Mouse (Mus musculus): ENCODE measurements around the gene Olfr93.
"Not testable (repeated sequence)": the region's sequence is repeated elsewhere in the genome, so short reads cannot be mapped to it uniquely, and the experiment has no call there.

Olfr93 gene

DNA sequence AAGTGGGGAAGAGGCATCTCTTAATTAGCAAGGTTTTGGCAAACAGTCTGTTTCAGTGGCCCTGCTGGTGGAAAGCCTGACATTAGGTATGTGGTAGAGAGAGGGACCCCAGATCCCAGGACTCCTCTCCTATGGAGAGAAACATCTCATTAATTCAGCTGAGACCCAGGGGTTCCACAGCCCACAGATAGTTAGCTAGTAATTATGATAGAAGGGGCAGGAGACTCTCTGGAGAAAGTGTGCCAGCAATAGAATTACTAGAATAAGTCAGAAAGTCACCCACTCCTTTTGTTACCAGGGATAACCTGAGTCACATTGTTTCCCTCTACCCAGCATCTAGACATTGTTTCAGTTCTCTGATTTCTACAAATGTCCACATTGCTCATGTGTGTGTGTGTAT is at the start of gene Olfr93:
Olfr93 (minus strand) TSS at position 101 of the 400 bp plus-strand sequence.
- DNase-seq: no peak

DNA sequence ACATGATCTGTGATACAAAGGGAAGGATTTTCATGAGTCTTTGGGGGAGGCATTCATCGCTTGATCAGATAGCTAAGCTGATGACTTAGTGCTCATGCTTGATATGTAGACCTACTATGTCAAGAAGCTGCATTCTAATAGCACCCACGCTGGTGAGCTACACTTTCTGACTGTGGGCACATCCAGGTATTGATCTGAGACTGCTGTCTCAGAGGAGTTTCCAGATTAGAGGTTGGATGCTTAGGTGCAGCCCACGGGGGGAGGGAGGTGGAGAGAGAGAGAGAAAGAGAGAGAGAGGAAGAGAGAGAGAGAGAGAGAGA is 42.6 kb upstream of the Olfr93 start:
- no peak for DNase-seq

DNA sequence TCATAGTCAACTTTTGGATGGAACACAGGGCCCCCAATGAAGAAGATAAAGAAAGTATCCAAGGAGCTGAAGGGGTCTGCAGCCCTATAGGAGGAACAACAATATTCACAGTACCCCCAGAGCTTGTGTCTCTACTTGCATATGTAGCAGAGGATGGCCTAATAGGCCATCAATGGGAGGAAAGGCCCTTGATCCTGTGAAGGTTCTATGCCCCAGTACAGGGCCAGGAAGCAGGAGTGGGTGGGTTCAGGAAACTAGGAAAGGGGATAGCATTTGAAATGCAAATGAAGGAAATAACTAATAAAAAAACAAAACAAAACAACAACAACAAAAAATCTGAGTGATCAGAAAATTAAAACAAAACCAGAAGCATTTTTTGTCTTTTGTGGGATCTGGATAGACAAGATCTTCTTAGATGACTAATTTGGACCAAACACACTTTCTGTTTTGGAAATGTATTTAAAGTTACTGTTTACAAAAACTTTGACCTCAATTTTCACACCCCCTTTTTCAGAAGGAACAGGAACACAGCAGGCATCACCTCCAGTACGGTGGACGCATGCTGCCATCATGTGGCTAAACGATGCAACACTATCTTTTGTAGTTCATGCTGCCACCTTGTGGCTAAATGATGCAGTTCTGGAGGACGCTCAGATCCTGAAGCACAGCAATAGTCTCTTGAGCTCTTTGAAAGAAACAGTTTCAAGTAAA is 42.1 kb upstream of the Olfr93 start:
- peak; percentile 31 to 67 for DNase-seq

DNA sequence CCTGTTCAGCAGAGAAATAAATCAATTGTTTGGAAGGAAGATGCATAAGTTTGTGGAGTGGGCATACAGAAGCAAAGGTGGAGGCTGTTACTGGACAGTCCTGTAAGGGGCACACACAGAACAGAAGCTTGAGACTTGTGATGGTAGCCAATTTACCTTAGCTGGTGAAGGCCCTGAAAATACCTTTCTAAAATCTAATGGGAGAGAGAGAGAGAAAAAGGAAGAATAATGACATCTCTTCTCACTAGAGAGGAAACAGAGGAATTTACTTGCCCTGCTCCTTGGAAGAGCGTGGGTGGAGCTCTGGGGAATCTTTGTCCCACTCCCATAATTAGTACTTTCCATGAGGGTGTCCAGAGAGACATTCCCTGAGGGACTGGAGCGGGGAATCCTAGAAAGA is 39.6 kb upstream of the Olfr93 start, which contains the start of gene Olfr94:
Olfr94 (minus strand) TSS at position 101 of the 400 bp plus-strand sequence.
- no peak for DNase-seq

DNA sequence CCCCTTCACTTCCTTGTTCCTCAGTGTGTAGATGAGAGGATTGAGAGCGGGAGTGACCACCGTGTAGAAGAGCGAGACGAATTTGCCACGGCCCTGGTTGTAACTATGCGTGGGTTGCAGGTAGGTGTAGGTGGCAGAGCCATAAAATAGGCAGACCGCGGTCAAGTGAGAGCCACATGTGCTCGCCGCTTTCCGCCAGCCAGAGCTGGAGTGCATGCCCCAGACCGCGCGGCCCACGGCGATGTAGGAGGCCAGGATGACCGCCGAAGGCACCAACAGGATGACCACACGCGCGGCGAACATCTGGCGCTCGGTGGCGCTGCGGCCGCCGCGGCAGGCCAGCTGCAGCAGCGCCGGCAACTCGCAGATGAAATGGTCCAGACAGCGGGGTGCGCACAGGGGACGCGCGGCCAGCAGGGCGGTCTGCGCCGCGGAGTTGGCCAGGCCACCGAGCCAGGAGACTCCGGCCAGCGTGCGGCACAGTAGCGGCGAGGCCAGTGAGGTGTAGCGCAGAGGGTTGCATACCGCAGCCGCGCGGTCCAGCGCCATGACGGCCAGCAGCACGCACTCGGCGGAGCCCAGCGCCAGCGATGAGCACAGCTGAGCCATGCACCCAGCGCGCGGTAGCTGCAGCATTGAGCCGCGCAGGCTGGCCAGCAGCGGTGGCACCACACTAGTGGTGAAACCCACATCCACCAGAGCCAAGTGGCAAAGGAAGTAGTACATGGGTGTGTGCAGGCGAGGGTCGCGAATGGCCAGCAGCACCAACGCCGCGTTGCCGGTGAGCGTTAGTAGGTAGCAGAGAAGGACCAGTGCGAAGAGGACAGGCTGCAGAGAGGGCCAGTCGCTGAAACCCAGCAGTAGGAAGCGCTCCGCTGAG is 35.8 kb upstream of the Olfr93 start:
- DNase-seq: no peak

DNA sequence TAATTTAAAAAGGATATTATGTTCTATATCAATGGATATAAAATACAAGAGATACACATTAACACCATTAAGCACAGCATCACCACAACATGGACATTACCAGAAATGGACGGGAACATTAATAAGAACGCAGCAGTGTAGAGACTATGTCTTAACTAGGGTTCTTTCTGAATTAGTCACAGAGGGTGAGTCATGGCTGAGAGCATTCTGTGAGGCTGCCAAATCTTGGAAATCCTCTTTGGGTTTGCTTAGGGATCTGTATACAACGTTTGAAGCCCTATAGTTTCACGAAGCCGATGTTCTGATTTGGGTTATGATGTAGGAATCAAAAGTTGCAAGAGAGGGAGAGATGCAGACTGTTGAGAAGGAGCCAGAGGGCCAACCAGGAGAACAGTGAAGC is 33.5 kb upstream of the Olfr93 start:
- DNase-seq: no peak

DNA sequence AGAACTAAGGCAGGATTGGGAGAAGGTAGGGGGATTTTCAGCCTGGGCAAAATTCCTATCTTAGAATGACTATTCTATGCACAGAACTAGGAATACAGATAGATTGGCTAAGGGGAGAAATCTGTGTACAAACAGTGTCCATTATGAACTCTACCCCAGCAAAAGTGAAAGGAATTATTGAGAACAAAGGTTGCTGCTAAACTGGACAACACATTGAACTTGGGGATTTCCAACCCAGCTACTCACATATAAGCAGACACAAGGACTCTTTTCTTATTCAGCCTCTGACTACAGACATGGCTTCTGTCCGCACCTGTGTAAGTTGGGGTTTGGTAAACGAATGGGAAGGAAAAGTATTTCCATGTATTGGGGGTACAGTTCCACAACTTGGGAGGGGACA is 32.4 kb upstream of the Olfr93 start, which contains the start of gene Ubd:
Ubd (plus strand) TSS at position 237 of the 400 bp plus-strand sequence.
- no peak for DNase-seq

DNA sequence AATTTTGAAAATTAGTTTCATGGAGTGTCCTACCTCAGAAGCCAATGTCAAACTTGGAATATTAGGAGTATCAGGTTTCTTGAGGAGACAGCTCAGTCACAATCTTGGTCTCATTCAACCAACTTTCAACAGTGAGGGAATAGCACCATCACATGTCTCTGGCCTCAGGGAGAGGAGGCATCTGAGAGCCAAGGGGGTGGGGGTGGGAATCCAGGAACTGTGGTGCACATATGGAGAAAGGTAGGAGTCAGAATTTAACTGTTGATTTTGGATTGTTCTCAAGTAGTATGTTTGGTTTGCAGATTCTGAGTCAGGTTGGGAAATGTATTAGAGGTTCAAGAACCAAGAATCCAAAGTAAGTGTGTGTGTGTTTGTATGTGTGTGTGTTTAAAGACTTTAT is 31.7 kb upstream of the Olfr93 start:
- DNase-seq: no peak

DNA sequence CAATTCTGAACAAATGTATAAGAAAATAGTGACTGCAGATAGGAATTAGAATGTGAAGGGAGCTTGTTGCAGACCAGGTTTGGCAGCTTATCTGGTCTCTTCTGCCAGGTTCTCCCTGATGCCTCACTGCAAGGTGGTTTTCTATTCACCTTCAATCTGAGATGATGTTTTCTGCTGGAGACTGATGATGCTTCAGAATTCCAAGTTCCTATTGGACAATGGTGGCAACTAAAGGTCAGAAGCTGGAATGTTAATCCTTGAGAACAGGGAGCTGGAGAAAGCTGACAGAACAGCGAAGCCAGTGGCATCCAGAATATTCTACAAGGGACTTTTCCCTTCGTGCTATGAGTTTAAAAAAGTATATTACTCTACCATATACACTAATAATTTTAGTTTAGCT is 29.4 kb upstream of the Olfr93 start:
- no peak for DNase-seq

DNA sequence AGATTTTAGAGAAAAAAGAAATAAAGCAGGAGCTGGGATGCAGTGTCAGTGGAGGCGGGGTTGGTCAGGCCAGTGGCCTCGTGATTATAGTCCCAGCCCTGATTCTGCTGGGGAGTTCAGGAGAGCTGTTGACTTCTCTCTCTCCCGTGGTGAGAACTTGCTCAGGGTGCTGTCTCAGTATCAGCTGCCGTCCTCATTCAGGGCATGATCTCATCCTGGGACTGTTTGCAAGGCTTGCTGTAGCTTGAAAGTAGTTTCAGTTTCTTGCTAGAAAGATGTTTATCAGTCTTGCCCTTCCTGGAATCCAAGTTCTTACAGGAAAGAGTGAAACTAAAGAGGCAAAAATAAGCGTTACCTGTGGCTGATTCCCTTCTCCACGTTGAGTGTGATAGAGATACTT is 24.2 kb upstream of the Olfr93 start:
- DNase-seq: no peak

DNA sequence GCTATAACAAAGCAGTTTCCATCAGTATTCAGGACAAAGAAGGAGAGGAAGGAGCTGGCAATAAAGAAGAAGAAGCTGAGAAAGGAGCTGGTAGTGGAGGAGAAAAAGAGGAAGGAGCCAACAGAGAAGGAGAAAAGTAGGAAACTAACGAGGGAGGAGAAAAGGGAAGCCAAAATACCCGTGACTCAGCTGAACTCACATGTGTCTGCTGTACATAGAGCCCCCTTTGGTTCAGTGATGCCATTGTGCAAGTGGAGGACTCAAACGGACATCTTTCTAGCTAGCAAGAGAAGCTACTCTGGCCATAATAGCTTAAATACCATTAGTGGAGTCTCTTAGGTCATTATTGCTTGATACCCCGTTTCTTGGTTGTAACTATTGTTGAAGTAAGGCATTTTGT is 29.9 kb downstream of the Olfr93 start:
- not testable (repeated sequence) for DNase-seq

DNA sequence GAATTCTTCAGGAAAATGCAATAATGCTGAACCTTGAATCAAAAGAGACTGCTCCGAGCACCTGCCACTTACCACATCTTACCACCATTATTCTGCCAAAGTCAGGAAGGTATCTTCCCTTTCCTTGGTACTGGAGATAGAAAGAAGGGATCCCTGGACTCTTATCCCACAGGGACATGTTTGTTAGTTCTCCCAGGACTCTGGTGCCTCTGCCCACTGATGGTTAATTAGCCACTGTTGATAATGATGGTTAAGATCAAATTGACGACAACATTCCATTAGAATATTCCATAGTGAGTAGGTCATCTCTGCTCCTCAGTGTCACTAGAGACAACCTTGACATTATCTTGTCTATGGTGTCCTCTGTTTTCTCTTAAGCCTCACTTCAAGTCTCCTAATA is 41.3 kb downstream of the Olfr93 start, which contains the start of gene Olfr92:
Olfr92 (minus strand) TSS at position 101 of the 400 bp plus-strand sequence.
- no peak for DNase-seq

DNA sequence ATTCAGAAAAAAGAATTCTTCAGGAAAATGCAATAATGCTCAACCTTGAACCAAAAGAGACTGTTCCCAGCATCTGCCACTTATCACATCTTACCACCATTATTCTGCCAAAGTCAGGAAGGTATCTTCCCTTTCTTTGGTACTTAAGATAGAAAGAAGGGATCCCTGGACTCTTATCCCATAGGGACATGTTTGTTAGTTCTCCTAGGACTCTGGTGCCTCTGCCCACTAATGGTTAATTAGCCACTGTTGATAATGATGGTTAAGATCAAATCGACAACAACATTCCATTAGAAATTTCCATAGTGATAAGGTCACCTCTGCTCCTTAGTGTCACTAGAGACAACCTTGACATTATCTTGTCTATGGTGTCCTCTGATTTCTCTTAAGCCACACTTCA is 63.1 kb downstream of the Olfr93 start, which contains the start of gene Olfr91:
Olfr91 (minus strand) TSS at position 101 of the 400 bp plus-strand sequence.
- DNase-seq: no peak

DNA sequence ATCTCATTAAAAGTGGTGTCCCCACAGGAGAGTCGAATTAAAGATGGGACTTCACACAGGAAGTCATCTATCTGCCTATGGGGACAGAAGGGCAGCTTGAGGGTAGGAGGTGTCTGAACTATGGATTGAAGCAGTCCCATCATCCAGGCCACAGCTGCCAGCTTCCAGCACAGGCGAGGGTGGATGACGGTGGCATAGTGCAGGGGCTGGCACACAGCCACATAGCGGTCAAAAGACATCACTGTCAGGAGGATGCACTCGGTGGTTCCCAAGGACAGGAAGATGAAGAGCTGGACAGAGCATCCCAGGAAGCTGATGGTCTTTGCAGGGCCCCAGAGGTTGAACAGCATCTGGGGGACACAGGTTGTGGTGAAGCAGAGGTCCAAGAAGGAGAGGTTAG is 68.0 kb downstream of the Olfr93 start:
- no peak for DNase-seq

DNA sequence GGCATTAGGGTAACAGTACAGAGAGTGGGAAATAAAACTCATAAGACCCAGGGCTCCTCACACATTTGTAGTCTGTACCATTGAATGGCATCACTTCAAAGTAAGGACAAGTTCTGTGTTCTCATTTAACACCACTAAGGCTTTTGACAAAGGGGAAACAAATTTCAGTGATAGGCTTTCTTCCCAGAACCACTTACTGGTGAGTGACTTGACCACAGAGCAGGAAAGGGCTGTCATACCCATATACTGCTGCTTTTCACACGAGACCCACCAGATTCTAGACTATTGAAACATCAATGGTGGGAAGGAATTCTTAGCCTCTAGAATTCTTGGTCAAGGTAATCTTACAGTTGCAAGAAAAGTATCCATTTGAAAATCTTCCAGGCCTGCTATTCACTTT is 69.1 kb downstream of the Olfr93 start:
- no peak for DNase-seq
